Mouse (Mus musculus) stomach, postnatal 0 days (tissue): Measurements from ENCODE around the gene Slc2a13.

ENCODE experiments used
- CTCF ChIP-seq: IDR thresholded peaks from 2 replicates; pipeline ENCODE4 v1.5.1; 2016; ENCODE audit warnings: antibody characterized with exemption, low read depth, mild to moderate bottlenecking, moderate library complexity
- EP300 ChIP-seq: optimal IDR thresholded peaks from 2 replicates; pipeline ENCODE3; 2016; ENCODE audit warnings: antibody characterized with exemption

- TF ChIP-seq CTCF: no peak
- TF ChIP-seq EP300: no peak
Measured at GRCm38 (mm10) chr15:91374441-91374840, 198.6 kb downstream of the Slc2a13 start.
